Mouse (Mus musculus): Measurements from ENCODE around the gene Adora2b. TPM values are rescaled to one million over a fixed set of nuclear protein-coding genes. Genes with fewer than 3 reads are reported as not detected.

The Adora2b gene
- polyA plus RNA-seq, 1 experiment: 36.4 TPM

DNA sequence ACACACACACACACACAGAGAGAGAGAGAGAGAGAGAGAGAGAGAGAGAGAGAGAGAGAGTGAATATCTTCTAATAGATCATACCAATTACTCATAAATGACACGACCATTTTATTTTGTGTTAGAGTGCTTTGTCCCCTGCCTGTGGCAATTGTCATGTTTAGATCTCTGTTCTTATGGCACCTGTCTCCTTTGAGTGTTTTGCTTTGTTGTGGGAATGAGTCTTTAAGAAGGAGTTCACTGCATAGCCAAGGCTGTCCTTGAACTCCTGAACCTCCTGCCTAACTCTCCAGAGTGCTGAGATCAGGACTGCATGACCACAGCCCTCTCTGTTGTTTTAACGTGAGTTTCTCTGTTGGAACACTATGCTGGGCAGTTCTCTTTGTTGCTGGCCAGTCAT is 33.7 kb upstream of the Adora2b start:
- TF ChIP-seq CTCF (IDR thresholded peaks at IDR 0.05; ENCODE audit: extremely low read depth, insufficient read length, insufficient replicate concordance, low read depth, low read length) (no peak), POLR2A (IDR thresholded peaks at IDR 0.05; ENCODE audit: low read depth, low read length) (no peak)
- peaks cover 3% of the 10 kb centered on the region; the same call in 1 of the 2 replicates for H3K36me3 ChIP-seq (ENCODE audit: control insufficient read depth, insufficient read depth, low read length)
- peaks cover 29% of the 10 kb centered on the region; the same call in 1 of the 2 replicates for H3K4me1 ChIP-seq (ENCODE audit: control insufficient read depth, insufficient read depth, insufficient read length, low read length)
- H3K27ac ChIP-seq (ENCODE audit: insufficient read depth, low read depth, low read length): 0 out of 2 replicates have a peak overlapping the region, but pooled peaks have one; percentile 21
- WGBS: 66% methylated on average over 2 of the region's 2 CpGs
- H3K4me3 ChIP-seq (ENCODE audit: low read depth, low read length): no peak overlapping the region
- H3K27me3 ChIP-seq (ENCODE audit: control insufficient read depth, insufficient read depth, low read length): no peaks in the 10 kb centered on the region

DNA sequence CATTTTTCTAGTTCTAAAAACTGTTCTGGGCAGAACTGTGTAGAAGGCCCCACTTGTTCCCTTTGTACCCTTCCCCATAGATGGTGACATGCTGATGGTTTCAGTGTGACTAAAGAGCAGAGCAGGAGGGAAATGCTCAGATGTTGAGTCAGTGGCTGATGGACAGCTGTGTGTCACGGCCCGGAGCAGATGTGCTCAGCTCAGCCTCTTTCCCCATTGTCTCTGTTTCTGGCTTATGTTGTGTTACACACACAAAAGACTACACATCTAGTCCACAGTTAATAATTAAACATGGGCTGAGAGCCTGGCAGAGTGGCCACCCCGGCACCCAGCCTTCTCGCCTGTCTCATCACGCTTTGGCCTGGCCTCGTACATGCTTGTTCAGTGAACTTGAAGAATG is 31.0 kb upstream of the Adora2b start:
- H3K36me3 ChIP-seq (ENCODE audit: control insufficient read depth, insufficient read depth, low read length): peaks cover 3% of the 10 kb centered on the region; the same call in 1 of the 2 replicates
- peaks cover 21% of the 10 kb centered on the region; the same call in 1 of the 2 replicates for H3K4me1 ChIP-seq (ENCODE audit: control insufficient read depth, insufficient read depth, insufficient read length, low read length)
- no peak for TF ChIP-seq CTCF (IDR thresholded peaks at IDR 0.05; ENCODE audit: extremely low read depth, insufficient read length, insufficient replicate concordance, low read depth, low read length)
- TF ChIP-seq POLR2A (IDR thresholded peaks at IDR 0.05; ENCODE audit: low read depth, low read length): no peak
- WGBS: 37% methylated on average over 6 of the region's 6 CpGs
- no peaks in the 10 kb centered on the region for H3K27me3 ChIP-seq (ENCODE audit: control insufficient read depth, insufficient read depth, low read length)
- H3K27ac ChIP-seq (ENCODE audit: insufficient read depth, low read depth, low read length): peak overlapping the region; percentile 17; the same call in 1 of the 2 replicates
- H3K4me3 ChIP-seq (ENCODE audit: low read depth, low read length): no peak overlapping the region

DNA sequence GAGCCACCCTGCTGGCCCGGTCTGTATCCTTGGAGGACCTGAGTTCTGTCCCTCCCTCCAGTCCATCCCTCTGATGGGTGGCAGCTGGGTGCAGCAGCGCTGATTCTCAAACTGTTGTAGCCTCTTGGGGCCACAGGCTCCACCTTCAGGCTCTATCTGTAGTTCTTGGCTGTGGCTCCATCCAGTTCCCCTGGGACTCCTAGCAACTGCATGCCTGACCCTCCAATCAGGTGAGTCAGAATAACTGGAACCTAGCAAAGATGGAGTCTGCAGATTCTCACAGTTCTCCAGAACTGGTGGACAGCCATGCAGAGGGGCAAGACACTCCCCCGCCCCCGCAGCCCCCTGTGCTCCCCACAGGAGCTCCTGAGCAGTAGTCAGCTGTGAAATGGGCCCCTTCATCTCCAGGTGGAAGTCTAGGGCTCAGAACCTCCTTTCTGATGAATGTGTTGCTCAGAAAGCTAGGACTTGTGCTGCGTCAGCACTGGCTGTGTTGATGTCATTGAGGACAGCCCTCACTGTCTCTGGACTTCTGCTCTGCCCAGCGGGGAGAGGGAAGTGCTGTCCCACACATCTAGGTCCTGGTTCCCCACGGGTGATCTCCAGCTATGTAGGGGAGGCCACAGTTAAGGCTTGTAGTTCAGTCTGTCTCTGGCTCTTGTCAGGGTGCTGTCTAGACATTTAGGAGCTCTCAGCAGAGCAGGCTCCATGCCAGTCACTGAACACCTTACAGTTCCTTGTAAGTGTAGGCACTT is 27.9 kb upstream of the Adora2b start:
- TF ChIP-seq POLR2A (IDR thresholded peaks at IDR 0.05; ENCODE audit: low read depth, low read length) (no peak), CTCF (IDR thresholded peaks at IDR 0.05; ENCODE audit: extremely low read depth, insufficient read length, insufficient replicate concordance, low read depth, low read length) (no peak)
- Histone ChIP-seq H3K27ac (ENCODE audit: insufficient read depth, low read depth, low read length) (no peak overlapping the region), H3K36me3 (ENCODE audit: control insufficient read depth, insufficient read depth, low read length) (peaks cover 3% of the 10 kb centered on the region; the same call in 1 of the 2 replicates), H3K27me3 (ENCODE audit: control insufficient read depth, insufficient read depth, low read length) (no peaks in the 10 kb centered on the region), H3K4me1 (ENCODE audit: control insufficient read depth, insufficient read depth, insufficient read length, low read length) (peaks cover 17% of the 10 kb centered on the region; the same call in 1 of the 2 replicates), H3K4me3 (ENCODE audit: low read depth, low read length) (no peak overlapping the region)
- WGBS: 84% methylated on average over 7 of the region's 7 CpGs

DNA sequence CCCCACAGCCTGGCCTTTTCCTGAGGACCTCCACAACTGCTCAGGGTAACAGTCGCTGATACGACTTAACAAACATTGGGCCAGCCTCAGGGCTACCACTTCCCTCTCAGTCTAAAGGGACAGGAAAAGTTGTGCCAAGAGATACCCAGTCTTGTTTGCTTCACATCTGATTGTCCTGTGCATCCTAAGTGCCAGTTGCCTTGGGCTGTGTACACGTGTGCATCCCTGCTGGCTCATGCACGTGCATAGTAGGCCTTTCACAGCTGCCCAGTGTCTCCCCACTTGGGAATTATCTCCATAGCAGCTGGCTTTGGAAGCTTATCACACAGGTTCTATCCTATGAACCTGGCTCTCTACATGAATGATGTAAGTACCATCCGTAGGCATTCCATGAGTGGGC is 25.4 kb upstream of the Adora2b start:
- H3K27me3 ChIP-seq (ENCODE audit: control insufficient read depth, insufficient read depth, low read length): no peaks in the 10 kb centered on the region
- no peak for TF ChIP-seq CTCF (IDR thresholded peaks at IDR 0.05; ENCODE audit: extremely low read depth, insufficient read length, insufficient replicate concordance, low read depth, low read length)
- TF ChIP-seq POLR2A (IDR thresholded peaks at IDR 0.05; ENCODE audit: low read depth, low read length): no peak
- H3K4me3 ChIP-seq (ENCODE audit: low read depth, low read length): no peak overlapping the region
- H3K36me3 ChIP-seq (ENCODE audit: control insufficient read depth, insufficient read depth, low read length): peaks cover 3% of the 10 kb centered on the region; the same call in 1 of the 2 replicates
- WGBS: 78% methylated on average over 5 of the region's 5 CpGs
- no peak overlapping the region for H3K27ac ChIP-seq (ENCODE audit: insufficient read depth, low read depth, low read length)
- H3K4me1 ChIP-seq (ENCODE audit: control insufficient read depth, insufficient read depth, insufficient read length, low read length): peaks cover 10% of the 10 kb centered on the region; the same call in 1 of the 2 replicates

DNA sequence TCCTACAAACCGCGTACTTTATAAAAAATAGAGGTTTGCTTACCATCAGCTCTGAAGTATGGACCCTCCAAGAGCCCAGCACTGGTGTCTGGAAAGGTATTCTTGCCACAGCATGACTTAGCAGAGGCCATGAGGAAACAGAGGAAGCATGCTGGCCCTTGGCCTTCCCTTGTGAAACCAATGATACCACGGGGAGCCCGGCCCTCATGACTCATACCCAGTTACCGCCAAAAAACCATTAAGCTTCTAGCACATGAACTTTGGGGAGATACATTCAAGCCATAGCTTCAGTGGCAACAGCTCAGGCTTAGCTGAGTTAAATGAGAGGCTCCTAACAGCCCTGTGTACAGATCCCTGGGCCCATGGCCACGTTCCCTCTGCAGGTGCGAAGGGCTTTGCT is 24.8 kb upstream of the Adora2b start:
- Histone ChIP-seq H3K36me3 (ENCODE audit: control insufficient read depth, insufficient read depth, low read length) (peaks cover 3% of the 10 kb centered on the region; the same call in 1 of the 2 replicates), H3K27ac (ENCODE audit: insufficient read depth, low read depth, low read length) (no peak overlapping the region), H3K27me3 (ENCODE audit: control insufficient read depth, insufficient read depth, low read length) (no peaks in the 10 kb centered on the region), H3K4me3 (ENCODE audit: low read depth, low read length) (no peak overlapping the region), H3K4me1 (ENCODE audit: control insufficient read depth, insufficient read depth, insufficient read length, low read length) (peaks cover 7% of the 10 kb centered on the region; the same call in 1 of the 2 replicates)
- WGBS: 62% methylated on average over 7 of the region's 7 CpGs
- TF ChIP-seq POLR2A (IDR thresholded peaks at IDR 0.05; ENCODE audit: low read depth, low read length) (no peak), CTCF (IDR thresholded peaks at IDR 0.05; ENCODE audit: extremely low read depth, insufficient read length, insufficient replicate concordance, low read depth, low read length) (no peak)

DNA sequence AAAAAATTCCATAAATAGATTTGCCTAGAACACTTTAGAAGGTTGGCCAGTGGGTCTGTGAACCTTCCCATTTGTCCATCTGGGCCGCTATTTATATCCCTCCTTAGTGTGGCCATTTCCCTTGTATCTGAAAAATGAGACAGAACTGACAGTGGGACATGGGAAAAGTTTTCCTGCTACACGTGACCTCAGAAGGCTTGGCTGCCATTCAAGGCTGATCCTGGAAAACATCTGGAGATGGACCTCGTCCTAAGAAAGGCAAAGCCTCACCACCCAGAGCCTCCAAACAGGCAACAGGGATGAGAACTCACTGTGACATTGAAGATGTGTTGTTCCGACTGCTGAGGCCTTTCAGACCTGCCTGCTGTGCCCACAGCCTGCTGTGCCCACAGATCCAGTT is 24.0 kb upstream of the Adora2b start:
- WGBS: 63% methylated on average over 4 of the region's 4 CpGs
- Histone ChIP-seq H3K27ac (ENCODE audit: insufficient read depth, low read depth, low read length) (no peak overlapping the region), H3K4me1 (ENCODE audit: control insufficient read depth, insufficient read depth, insufficient read length, low read length) (peaks cover 7% of the 10 kb centered on the region; the same call in 1 of the 2 replicates), H3K36me3 (ENCODE audit: control insufficient read depth, insufficient read depth, low read length) (no peaks in the 10 kb centered on the region), H3K4me3 (ENCODE audit: low read depth, low read length) (no peak overlapping the region), H3K27me3 (ENCODE audit: control insufficient read depth, insufficient read depth, low read length) (no peaks in the 10 kb centered on the region)
- TF ChIP-seq POLR2A (IDR thresholded peaks at IDR 0.05; ENCODE audit: low read depth, low read length) (no peak), CTCF (IDR thresholded peaks at IDR 0.05; ENCODE audit: extremely low read depth, insufficient read length, insufficient replicate concordance, low read depth, low read length) (no peak)

DNA sequence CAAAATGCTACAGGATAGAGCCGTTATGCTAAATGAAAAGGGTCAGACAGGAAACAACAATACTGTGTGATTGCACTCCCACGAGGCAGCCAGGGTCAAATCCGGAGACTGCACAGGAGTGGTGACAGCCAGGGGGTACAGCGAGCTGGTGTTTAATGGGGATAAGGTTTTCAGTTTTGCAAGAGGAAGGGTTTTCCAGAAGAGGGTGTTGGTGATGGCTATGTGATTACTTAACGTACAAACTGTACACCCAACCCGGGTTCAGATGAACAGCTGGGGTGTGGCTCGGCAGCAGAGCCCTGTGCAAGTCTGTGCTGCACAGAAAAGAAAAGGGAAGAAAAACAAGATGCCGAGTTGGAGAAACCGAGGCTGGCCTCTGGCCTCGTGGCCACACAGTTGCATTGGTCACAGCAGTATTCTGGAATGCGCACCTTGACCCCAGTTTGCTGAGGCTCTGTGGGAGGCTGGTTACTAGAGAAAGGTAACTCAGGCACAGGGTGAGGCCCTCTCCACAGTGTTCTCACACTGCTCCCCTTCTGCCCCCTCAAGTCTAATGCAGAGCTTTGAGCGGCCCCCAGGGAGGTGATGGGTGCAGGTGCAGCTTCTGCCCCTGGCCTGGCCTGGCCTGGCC is 8.0 kb upstream of the Adora2b start:
- TF ChIP-seq POLR2A (IDR thresholded peaks at IDR 0.05; ENCODE audit: low read depth, low read length) (no peak), CTCF (IDR thresholded peaks at IDR 0.05; ENCODE audit: extremely low read depth, insufficient read length, insufficient replicate concordance, low read depth, low read length) (no peak)
- 44% methylated on average over 12 of the region's 12 CpGs for WGBS

More for the DNA sequence above, 8.0 kb upstream of the Adora2b start:
- Histone ChIP-seq H3K36me3 (ENCODE audit: control insufficient read depth, insufficient read depth, low read length) (no peaks in the 10 kb centered on the region), H3K4me1 (ENCODE audit: control insufficient read depth, insufficient read depth, insufficient read length, low read length) (peaks cover 17% of the 10 kb centered on the region), H3K27me3 (ENCODE audit: control insufficient read depth, insufficient read depth, low read length) (no peaks in the 10 kb centered on the region), H3K4me3 (ENCODE audit: low read depth, low read length) (no peak overlapping the region), H3K27ac (ENCODE audit: insufficient read depth, low read depth, low read length) (no peak overlapping the region)

All from small intestine, adult 2 months (tissue).